Mouse (Mus musculus) lung, embryonic 16.5 days (tissue): ENCODE measurements around the gene Abca9. TPM values are rescaled to one million over a fixed set of nuclear protein-coding genes. Genes with fewer than 3 reads are reported as not detected.

Source experiments
- ATAC-seq: fragments of 200-750 bp; cut with Nextera tagmentation; 2 replicates; pipeline ENCODE4 v1.8.0; 2017; ENCODE audit warnings: low read depth, mild to moderate bottlenecking, moderate library complexity
- H3K27ac ChIP-seq: fragments of 300-500 bp; sonication (generic); 2 replicates; pipeline ENCODE4 v1.5.1; 2014; ENCODE audit warnings: mild to moderate bottlenecking, control low read depth, low read length
- H3K27me3 ChIP-seq: fragments of 300-500 bp; sonication (generic); 2 replicates; pipeline ENCODE4 v1.6.1; 2014; ENCODE audit warnings: low read depth, low read length, mixed read lengths; ENCODE audit not compliant: control insufficient read depth, insufficient read depth
- H3K36me3 ChIP-seq: fragments of 300-500 bp; sonication (generic); 2 replicates; pipeline ENCODE4 v1.6.1; 2014; ENCODE audit warnings: low read length; ENCODE audit not compliant: control insufficient read depth, insufficient read depth
- H3K4me1 ChIP-seq: fragments of 300-500 bp; sonication (generic); replicated peaks from 2 replicates; pipeline ENCODE4 v1.6.1; 2014; ENCODE audit warnings: low read length, mixed read lengths; ENCODE audit not compliant: control insufficient read depth, insufficient read depth
- H3K4me2 ChIP-seq: fragments of 300-500 bp; sonication (generic); 2 replicates; pipeline ENCODE4 v1.6.1; 2014; ENCODE audit warnings: low read depth, low read length, control low read depth
- H3K4me3 ChIP-seq: fragments of 300-500 bp; sonication (generic); 2 replicates; pipeline ENCODE4 v1.5.1; 2014; ENCODE audit warnings: mild to moderate bottlenecking, low read length, control low read depth
- H3K9ac ChIP-seq: fragments of 300-500 bp; sonication (generic); 2 replicates; pipeline ENCODE4 v1.6.1; 2014; ENCODE audit warnings: low read length, control low read depth
- H3K9me3 ChIP-seq: fragments of 300-500 bp; sonication (generic); 2 replicates; pipeline ENCODE4 v1.6.1; 2016; ENCODE audit warnings: low read length; ENCODE audit not compliant: control insufficient read depth
- WGBS: fragments of 180-500 bp; shearing (Covaris S2); extraction: QIAGEN DNeasy Blood & Tissue Kit; methylation state at CpG from one replicate; pipeline ENCODE4 v1.1.7; 2014; 5-methylcytosine and 5-hydroxymethylcytosine counted together
- polyA plus RNA-seq: library from polyadenylated mRNA; unstranded; fragments of >200 nt; fragmentation: Nextera tagmentation; extraction: Ambion mirVana; gene quantifications from 2 replicates; pipeline ENCODE4 v1.2.1, GENCODE M21; 2015

Abca9 gene
- polyA plus RNA-seq, 1 experiment from 2014 or later = 6.4 TPM

DNA sequence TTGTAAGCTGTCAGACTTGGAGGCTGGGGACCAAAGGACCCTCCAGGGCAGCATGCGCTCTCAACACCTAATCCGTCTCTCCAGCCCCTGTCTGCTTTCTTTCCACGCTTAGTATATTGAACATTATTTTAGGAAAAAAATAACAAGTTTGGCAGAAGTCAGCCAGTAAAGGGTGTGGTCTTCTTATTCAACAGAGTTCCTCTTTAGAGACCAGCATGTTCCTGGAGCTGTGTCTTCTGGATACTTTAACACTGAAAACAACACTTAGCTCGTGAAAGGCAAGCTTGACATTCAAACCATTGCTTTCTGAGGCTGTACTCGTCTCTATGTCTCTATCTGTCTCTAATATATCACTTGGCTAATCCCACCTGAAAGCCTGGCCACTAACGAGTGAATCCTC is 10.9 kb downstream of the Abca9 start:
- no peaks in the 10 kb centered on the region for H3K9me3 ChIP-seq
- H3K36me3 ChIP-seq = peaks cover 2% of the 10 kb centered on the region; the same call in 1 of the 2 replicates
- 48% methylated on average over 6 of the region's 6 CpGs for WGBS
- H3K4me1 ChIP-seq = no peaks in the 10 kb centered on the region
- no peak overlapping the region for H3K4me2 ChIP-seq
- H3K4me3 ChIP-seq = no peak overlapping the region
- ATAC-seq = no peak
- no peaks in the 10 kb centered on the region for H3K27me3 ChIP-seq
- no peak overlapping the region for H3K27ac ChIP-seq
- no peak overlapping the region for H3K9ac ChIP-seq

DNA sequence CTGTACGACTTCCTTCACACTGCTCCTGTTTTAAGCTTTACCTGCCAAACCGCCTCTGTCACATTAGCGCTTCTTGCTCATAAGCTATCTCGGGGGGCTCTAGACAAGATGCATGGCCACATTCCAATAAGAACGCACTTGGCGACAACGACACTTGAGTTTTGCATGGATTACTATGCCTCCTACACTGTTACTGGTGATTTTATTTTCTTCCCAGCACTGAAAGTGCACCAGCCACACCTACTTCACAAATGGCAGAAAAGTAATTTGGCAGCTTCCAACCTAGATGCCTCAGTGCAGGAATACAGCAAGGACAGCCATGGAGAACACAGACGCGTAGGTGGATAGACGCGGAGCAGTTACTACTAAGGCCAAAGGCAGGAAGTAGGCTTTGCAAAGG is 12.0 kb downstream of the Abca9 start:
- Histone ChIP-seq H3K36me3 (peaks cover 2% of the 10 kb centered on the region), H3K4me2 (no peak overlapping the region), H3K9ac (no peak overlapping the region), H3K9me3 (no peaks in the 10 kb centered on the region), H3K27ac (no peak overlapping the region), H3K4me3 (no peak overlapping the region), H3K4me1 (no peaks in the 10 kb centered on the region), H3K27me3 (no peaks in the 10 kb centered on the region)
- ATAC-seq = no peak
- 81% methylated on average over 11 of the region's 11 CpGs for WGBS

DNA sequence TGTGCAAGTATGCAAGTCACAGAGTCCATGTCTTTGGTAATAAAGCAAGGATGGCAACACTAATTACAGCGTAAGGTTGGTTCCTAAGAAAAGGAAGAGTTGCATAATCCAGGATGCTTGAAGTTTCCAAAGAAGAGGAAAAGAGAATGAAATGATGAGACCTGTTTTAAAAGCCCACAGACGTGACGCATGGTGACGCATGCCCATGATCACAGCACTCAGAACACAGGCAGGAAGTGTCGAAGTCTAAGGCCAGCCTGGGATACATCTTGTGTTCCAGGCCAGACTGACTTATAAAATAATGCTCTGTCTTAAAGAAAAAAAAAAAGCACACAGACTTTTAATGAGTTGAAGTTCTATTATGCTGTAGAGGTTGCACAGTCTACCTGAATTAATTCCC is 20.4 kb downstream of the Abca9 start:
- WGBS = 90% methylated on average over 5 of the region's 5 CpGs
- Histone ChIP-seq H3K4me3 (no peak overlapping the region), H3K27me3 (no peaks in the 10 kb centered on the region), H3K9me3 (no peaks in the 10 kb centered on the region), H3K4me2 (no peak overlapping the region), H3K9ac (no peak overlapping the region), H3K4me1 (no peaks in the 10 kb centered on the region), H3K36me3 (peaks cover 4% of the 10 kb centered on the region), H3K27ac (no peak overlapping the region)
- ATAC-seq = no peak

DNA sequence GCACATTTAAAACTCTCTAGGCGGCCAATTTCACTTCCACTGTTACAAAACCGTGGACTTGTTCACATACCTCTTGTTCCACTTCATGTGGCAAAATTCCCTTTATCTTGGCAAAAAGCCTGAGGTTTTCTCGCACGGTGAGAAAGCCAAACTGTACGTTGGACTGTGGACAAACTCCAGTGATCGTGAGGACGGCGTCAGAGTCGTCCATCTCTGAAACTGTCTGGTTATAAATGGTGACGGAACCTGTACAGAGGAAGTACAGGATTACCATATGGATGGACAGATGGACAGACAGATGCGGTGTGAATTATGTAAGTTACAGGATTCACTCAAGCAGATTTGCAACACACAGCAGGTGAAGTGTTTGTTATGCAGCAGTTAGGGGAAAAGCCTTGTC is 22.6 kb downstream of the Abca9 start:
- no peak overlapping the region for H3K9ac ChIP-seq
- H3K4me3 ChIP-seq = no peak overlapping the region
- H3K36me3 ChIP-seq = peaks cover 4% of the 10 kb centered on the region; the same call in 1 of the 2 replicates
- H3K4me2 ChIP-seq = no peak overlapping the region
- no peak for ATAC-seq
- H3K27me3 ChIP-seq = no peaks in the 10 kb centered on the region
- H3K9me3 ChIP-seq = no peaks in the 10 kb centered on the region
- WGBS = 50% methylated on average over 11 of the region's 11 CpGs
- no peak overlapping the region for H3K27ac ChIP-seq
- no peaks in the 10 kb centered on the region for H3K4me1 ChIP-seq

DNA sequence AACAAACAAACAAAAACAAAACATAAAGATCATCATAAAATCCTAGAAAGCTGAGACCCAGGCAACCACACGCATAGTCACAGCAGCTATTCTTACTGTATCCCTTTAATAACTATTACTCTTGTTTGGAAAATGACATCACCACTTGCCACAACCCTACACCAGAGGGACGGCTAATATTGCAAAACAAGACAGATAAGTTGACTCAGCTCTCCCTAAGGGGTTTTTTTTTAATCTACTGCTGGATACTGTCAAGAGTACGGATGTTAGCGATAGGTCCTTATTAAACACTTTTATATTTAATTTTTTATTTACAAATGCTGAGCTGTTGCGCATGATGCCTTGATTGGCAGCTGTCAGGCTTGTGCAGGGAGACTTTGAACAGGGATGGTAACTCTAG is 37.2 kb downstream of the Abca9 start:
- Histone ChIP-seq H3K4me1 (no peaks in the 10 kb centered on the region), H3K27me3 (no peaks in the 10 kb centered on the region), H3K9me3 (no peaks in the 10 kb centered on the region), H3K4me2 (no peak overlapping the region), H3K4me3 (no peak overlapping the region), H3K9ac (no peak overlapping the region), H3K27ac (no peak overlapping the region), H3K36me3 (no peaks in the 10 kb centered on the region)
- peak; percentile 38; the same call in 1 of the 2 replicates for ATAC-seq
- WGBS = 64% methylated on average over 5 of the region's 5 CpGs

DNA sequence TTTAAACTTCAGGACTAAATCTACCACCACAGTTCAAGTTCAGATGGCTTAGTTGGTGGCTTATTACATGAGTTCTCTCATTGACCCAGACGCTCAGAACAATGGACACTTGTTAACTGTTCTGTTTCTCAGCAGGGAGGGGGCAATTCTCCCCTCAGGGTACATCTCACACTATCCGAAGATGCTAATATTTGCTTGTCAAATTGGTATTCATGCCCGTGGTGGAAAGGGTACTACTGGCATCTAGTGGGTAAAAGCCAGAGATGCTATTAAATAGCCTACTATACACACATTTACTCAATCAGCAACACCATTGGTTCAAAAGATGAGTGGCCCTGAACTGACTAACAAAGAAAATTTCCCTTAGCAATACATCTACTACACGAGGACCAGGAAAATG is 56.9 kb downstream of the Abca9 start:
- no peaks in the 10 kb centered on the region for H3K27me3 ChIP-seq
- H3K27ac ChIP-seq = no peak overlapping the region
- WGBS = 43% methylated on average over 4 of the region's 4 CpGs
- H3K4me3 ChIP-seq = no peak overlapping the region
- no peak for ATAC-seq
- H3K9ac ChIP-seq = no peak overlapping the region
- H3K4me1 ChIP-seq = no peaks in the 10 kb centered on the region
- H3K4me2 ChIP-seq = no peak overlapping the region
- no peaks in the 10 kb centered on the region; the same call in 1 of the 2 replicates for H3K36me3 ChIP-seq
- no peaks in the 10 kb centered on the region for H3K9me3 ChIP-seq

DNA sequence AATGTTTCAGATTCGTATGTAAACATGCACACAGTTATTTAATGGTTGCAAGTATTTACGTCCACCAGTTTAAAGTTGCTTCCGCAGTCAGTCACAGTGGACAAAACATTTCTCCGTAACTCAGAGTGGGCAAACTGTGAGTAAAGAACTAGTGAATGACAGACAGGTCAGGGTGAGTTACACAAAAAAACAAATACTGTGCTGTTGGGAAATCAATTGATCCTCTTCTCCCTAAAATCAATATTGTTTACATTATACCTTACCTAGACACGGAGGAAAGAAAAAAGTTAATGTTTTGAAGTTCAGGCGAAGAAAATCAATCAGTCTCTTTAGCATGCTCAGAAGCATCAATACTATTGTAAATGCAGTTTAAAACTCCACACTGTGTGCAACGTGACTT is 66.6 kb downstream of the Abca9 start:
- Histone ChIP-seq H3K36me3 (no peaks in the 10 kb centered on the region; the same call in 1 of the 2 replicates), H3K27me3 (no peaks in the 10 kb centered on the region), H3K27ac (no peak overlapping the region), H3K4me1 (no peaks in the 10 kb centered on the region), H3K9ac (no peak overlapping the region), H3K9me3 (no peaks in the 10 kb centered on the region), H3K4me3 (no peak overlapping the region), H3K4me2 (no peak overlapping the region)
- WGBS = 76% methylated on average over 7 of the region's 7 CpGs
- no peak for ATAC-seq

DNA sequence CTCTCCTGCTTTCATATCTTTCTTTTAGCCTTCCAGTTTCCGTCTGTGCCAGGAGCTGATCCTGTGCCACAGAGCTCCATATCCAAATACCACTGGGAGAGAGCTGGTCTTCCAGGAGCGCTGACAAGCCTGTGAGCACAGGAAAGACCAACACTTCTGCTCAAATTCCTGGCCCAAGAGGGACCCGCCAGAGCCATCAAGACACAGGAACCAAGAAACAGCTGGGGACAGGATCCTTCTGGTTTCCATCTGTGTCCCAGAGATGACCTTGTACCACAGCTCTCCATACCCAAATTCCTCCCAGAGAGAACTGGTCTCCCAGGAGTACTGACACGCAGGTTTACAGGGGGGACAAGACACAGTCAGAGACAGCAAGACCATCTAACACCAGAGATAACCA is 69.1 kb downstream of the Abca9 start:
- WGBS = 55% methylated on average over 4 of the region's 4 CpGs
- no peak for ATAC-seq
- Histone ChIP-seq H3K4me3 (no peak overlapping the region), H3K9me3 (no peaks in the 10 kb centered on the region), H3K36me3 (no peaks in the 10 kb centered on the region), H3K27ac (no peak overlapping the region), H3K9ac (no peak overlapping the region), H3K27me3 (no peaks in the 10 kb centered on the region), H3K4me2 (no peak overlapping the region), H3K4me1 (no peaks in the 10 kb centered on the region)

DNA sequence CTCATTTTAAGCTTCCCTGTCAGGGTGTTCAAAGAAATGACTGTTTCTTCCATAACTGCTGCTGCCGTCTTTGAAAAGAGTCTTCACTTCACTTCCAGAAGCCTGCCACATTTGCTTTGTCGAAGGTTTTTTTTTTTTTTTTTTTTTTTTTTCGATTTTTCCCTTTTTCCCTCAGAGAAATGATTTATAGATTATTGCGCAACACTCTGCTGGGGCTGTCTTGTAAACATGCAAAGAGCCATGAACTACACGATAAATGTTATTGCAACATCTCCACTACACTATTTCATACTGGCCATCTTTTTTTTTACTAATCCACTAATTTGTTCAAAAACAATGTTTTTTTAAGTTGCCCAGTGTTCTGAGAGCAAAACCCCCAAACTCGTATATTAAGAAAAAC is 70.5 kb downstream of the Abca9 start:
- Histone ChIP-seq H3K9me3 (0 out of 2 replicates have a peak, but pooled peaks cover 1% of the 10 kb centered on the region), H3K4me1 (no peaks in the 10 kb centered on the region), H3K9ac (no peak overlapping the region), H3K4me3 (no peak overlapping the region), H3K27me3 (no peaks in the 10 kb centered on the region), H3K27ac (peak overlapping the region; percentile 66), H3K4me2 (no peak overlapping the region), H3K36me3 (no peaks in the 10 kb centered on the region)
- WGBS = 48% methylated on average over 6 of the region's 6 CpGs
- ATAC-seq = peak; percentile 51; the same call in 1 of the 2 replicates

DNA sequence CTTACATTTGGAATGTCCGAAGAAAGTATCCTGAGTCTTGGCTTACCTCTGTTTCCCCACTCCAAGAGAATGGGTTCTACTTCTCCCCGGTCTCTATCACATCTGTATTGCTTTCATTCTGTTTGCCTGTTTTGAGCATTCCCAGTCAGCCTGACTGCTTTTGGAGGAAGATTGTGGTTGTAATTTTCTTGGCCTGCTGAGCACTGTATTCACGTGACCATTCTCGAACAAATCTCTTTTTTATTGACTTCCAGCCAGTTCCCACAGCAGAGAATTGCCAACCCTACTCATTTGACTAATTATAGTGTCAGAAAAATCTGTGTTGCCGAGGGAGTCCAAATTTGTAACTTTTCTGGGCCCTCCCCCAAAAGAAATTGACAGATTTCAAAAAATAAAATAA is 72.1 kb downstream of the Abca9 start, which contains the start of gene Abca8a:
TSS of gene Abca8a (minus strand) at position 121 of the 400 bp plus-strand sequence.
- Histone ChIP-seq H3K4me1 (no peaks in the 10 kb centered on the region), H3K9me3 (0 out of 2 replicates have a peak, but pooled peaks cover 3% of the 10 kb centered on the region), H3K36me3 (no peaks in the 10 kb centered on the region), H3K4me2 (peak within 1 kb of the TSS; percentile 27), H3K4me3 (peak within 1 kb of the TSS; percentile 23), H3K27ac (peak within 1 kb of the TSS; percentile 78), H3K27me3 (no peaks in the 10 kb centered on the region), H3K9ac (no peak within 1 kb of the TSS)
- 49% methylated on average over 5 of the region's 5 CpGs for WGBS
- peak; percentile 62 for ATAC-seq
